Mouse (Mus musculus) urinary bladder, postnatal 0 days (tissue): ENCODE measurements around the gene Lpgat1. TPM values are rescaled to one million over a fixed set of nuclear protein-coding genes. Genes with fewer than 3 reads are reported as not detected.

Experiments used
- polyA plus RNA-seq: library from polyadenylated mRNA; unstranded; fragments of >200 nt; fragmentation: Nextera tagmentation; extraction: Ambion mirVana; gene quantifications from 2 replicates; pipeline ENCODE4 v1.2.1, GENCODE M21; 2015

Lpgat1 gene
- polyA plus RNA-seq, result 35.5 and 38.6 TPM in 2 replicates

DNA sequence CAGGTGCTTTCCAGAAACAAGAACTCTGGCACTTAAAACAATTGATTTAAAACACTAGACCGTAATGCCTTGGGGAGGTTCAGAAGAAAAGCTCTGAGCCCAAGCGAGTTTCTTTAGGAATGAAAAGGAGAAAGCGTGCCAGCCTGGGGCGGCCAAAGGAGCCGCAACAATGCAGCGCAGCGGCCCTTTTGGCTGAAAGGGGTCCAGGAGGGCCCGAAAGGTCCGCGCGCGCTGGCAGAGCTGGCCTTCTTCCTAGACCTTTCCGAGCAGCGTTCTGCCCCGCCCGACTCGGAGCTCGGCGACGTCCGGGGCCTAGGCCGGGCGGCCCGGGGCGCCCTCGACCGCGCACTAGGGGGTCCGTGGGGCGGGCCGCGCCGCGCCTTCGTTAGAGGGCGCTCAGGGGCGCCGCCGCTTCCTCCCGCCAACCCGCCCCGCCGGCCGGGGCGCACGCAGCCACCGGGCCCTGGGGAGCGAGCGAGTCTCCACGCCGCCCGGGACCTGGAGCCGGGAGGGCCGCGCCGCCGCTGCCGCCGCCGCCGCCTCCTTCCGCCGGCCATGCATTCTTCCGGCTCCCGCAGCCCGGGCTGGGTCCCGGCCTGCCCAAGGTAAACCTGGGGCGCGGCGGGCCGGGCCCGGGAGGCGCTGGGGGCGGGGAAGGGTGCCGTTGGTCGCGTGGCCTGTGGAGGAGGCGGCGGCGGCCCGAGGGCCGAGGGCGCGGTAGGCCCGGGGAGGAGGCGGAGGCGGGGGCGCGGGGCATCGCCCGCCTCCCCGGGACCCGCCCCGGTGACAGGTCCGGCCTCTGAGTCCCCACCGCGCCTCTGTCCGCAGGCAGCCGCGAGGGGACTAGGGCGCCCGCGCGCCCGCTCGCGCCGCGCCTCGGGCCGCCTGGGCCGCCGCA lies at the start of gene Lpgat1:
Gene Lpgat1, plus strand, starts transcription at position 234 of the 898 bp plus-strand sequence.

DNA sequence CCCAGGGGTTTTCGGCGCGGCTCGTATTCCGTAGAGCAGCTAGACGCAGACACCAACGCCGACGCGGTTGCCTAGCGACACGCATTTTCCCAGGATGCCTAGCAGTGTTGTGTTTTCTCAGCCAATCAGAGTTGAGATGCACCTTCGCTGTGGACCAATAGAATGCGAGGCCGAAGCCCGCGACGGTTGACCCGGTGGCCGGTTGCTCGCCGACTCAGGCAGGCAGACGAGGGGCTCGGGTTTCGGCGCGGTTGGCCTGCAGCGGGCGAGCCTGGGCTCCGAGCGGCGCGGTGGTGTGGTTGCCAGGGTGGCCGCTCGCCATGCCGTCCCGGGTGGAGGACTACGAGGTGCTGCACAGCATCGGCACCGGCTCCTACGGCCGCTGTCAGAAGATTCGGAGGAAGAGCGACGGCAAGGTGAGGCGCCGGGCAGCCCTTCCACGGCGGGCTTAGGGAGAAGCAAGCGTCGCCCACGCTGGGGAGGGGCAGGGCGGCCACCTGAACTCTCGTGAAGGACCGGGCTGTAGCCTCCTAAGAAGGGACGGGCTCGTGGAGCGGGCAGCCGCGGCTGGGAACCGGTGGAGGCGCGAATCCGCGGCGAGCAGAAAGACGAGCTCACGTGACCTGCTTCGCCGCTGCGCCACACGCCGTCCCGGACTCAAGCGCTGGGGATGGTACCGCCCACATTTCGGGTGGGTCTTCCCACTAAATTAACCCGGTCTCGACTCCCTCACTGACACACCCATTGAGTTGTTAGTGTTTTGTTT lies 103.9 kb downstream of the Lpgat1 start, which contains the start of gene Nek2:
Gene Nek2, plus strand, starts transcription at position 119 of the 766 bp plus-strand sequence.

Other genes starting within 250 kb of the Lpgat1 start
- gene Dtl, start 142.3 kb upstream of the Lpgat1 start, polyA plus RNA-seq, result 9.1 and 10.4 TPM in 2 replicates
- 16.1 and 16.3 TPM in 2 replicates for gene Ints7, start 142.2 kb upstream of the Lpgat1 start, polyA plus RNA-seq
- gene Nek2, start 103.6 kb downstream of the Lpgat1 start, polyA plus RNA-seq, result 7.0 and 9.0 TPM in 2 replicates
- gene Slc30a1, start 188.9 kb downstream of the Lpgat1 start, polyA plus RNA-seq, result 1.7 and 2.5 TPM in 2 replicates